Mouse (Mus musculus) G1E (cell line): ENCODE data around the gene Actr2.
"Not testable (repeated sequence)": the region's sequence is repeated elsewhere in the genome, so short reads cannot be mapped to it uniquely, and the experiment has no call there.

Source experiments
- CTCF ChIP-seq: IDR thresholded peaks from 2 replicates; pipeline ENCODE4 v1.5.1; 2012; ENCODE audit warnings: low read depth, low read length, inconsistent platforms, mixed read lengths
- GATA1 ChIP-seq: IDR thresholded peaks from 2 replicates; pipeline ENCODE4 v1.6.1; 2012; ENCODE audit warnings: borderline replicate concordance, low read length, inconsistent platforms, mixed read lengths
- POLR2AphosphoS5 ChIP-seq: IDR thresholded peaks from 2 replicates; pipeline ENCODE4 v1.6.1; 2012; ENCODE audit warnings: low read depth, low read length, inconsistent platforms; ENCODE audit not compliant: insufficient replicate concordance
- TAL1 ChIP-seq: conservative IDR thresholded peaks from 2 replicates; pipeline ENCODE4 v1.6.1; 2012; ENCODE audit warnings: low read depth, low read length, inconsistent platforms, mixed read lengths

DNA sequence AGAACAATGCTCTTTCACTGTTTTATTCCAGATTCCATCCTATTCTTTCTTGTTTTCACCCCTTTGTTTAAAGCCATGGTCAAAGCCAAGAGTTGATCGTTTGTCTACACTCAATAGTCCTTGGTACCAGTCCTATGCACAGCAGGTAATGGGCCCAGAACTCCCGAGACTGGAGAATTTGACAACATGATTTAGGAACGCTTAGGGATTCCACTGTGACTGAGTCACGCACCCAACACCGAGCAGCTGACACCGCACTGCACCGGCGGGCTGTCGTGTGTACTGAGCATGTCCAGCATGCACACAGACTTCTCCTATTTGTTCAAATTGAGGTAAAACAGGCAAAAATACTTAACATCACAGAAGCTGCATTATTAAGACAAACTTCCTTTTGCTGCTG is 49.9 kb downstream of the Actr2 start:
- not testable (repeated sequence) for TF ChIP-seq CTCF, POLR2AphosphoS5, GATA1, TAL1
